Mouse (Mus musculus) G1E (cell line): ENCODE measurements around the gene Mpp6. TPM values are rescaled to one million over a fixed set of nuclear protein-coding genes. Genes with fewer than 3 reads are reported as not detected.
A peak's percentile ranks its signal among the peaks of the same experiment; 100 is the strongest.

ENCODE experiments used
- ATAC-seq: 2 replicates; pipeline ENCODE4 v1.8.0; 2016; ENCODE audit warnings: mild to moderate bottlenecking; ENCODE audit not compliant: insufficient number of reproducible peaks, poor library complexity, low FRiP score, severe bottlenecking; ENCODE audit errors: extremely low read depth
- DNase-seq: peaks from one replicate; pipeline ENCODE4 v3.0.0; 2012; ENCODE audit warnings: low spot score
- H3K27me3 ChIP-seq: 2 replicates; pipeline ENCODE4 v1.6.1; 2012; ENCODE audit warnings: mild to moderate bottlenecking, low read length, inconsistent platforms; ENCODE audit not compliant: insufficient read depth
- H3K36me3 ChIP-seq: replicated peaks from 2 replicates; pipeline ENCODE3; 2012; ENCODE audit warnings: mild to moderate bottlenecking, inconsistent platforms
- H3K4me1 ChIP-seq: 2 replicates; pipeline ENCODE4 v1.6.1; 2012; ENCODE audit warnings: low read depth, low read length, inconsistent platforms, mixed read lengths; ENCODE audit not compliant: insufficient read depth
- H3K4me3 ChIP-seq: 2 replicates; pipeline ENCODE4 v1.5.1; 2012; ENCODE audit warnings: low read depth, mild to moderate bottlenecking, inconsistent platforms, low read length, moderate library complexity, mixed read lengths
- H3K9me3 ChIP-seq: replicated peaks from 2 replicates; pipeline ENCODE4 v1.6.1; 2012; ENCODE audit warnings: inconsistent platforms
- CTCF ChIP-seq: IDR thresholded peaks from 2 replicates; pipeline ENCODE4 v1.5.1; 2012; ENCODE audit warnings: low read depth, low read length, inconsistent platforms, mixed read lengths
- GATA1 ChIP-seq: IDR thresholded peaks from 2 replicates; pipeline ENCODE4 v1.6.1; 2012; ENCODE audit warnings: borderline replicate concordance, low read length, inconsistent platforms, mixed read lengths
- GATA2 ChIP-seq: IDR thresholded peaks from 2 replicates; pipeline ENCODE4 v1.6.1; 2012; ENCODE audit warnings: low read depth, low read length, inconsistent platforms, borderline replicate concordance
- POLR2AphosphoS5 ChIP-seq: IDR thresholded peaks from 2 replicates; pipeline ENCODE4 v1.6.1; 2012; ENCODE audit warnings: low read depth, low read length, inconsistent platforms; ENCODE audit not compliant: insufficient replicate concordance
- TAL1 ChIP-seq: conservative IDR thresholded peaks from 2 replicates; pipeline ENCODE4 v1.6.1; 2012; ENCODE audit warnings: low read depth, low read length, inconsistent platforms, mixed read lengths
- polyA plus RNA-seq: library from polyadenylated mRNA; stranded (reverse); fragments of >175 nt; gene quantifications from 2 replicates; pipeline ENCODE4 v1.2.3, GENCODE M21; 2012
- total RNA-seq, 2 experiments: library from RNA; stranded (forward) in 1 of 2; stranded (reverse) in 1 of 2; fragments of 200-1000 nt in 1 of 2; fragments of >200 nt in 1 of 2; fragmentation: Nextera tagmentation in 1 of 2; gene quantifications; 2 replicates each; pipeline ENCODE4 v1.2.3; 2014 to 2017

The Mpp6 gene
- total and polyA plus RNA-seq, 3 experiments, result 18.3 to 164 (median 152) TPM

DNA sequence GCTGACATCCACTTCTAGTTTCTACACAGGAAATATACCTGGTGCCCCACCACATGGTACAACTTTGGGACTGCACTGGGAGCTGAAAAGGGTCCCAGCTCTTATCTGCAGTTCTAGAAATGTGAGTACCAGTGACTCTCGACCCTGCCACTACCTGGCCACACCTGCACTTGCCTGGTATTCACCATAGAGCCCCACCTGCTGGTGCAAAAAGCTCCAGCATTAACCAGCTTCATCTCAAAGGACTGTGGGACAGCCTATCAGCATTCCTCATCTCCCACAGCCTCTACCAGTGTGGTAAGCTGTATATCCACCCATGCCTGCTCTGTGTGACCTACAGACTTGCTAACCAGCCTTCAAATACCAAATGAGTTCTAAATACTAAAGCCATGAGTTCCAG is 122.9 kb downstream of the Mpp6 start:
- peaks cover 14% of the 10 kb centered on the region for H3K4me1 ChIP-seq
- ATAC-seq (no peak), DNase-seq (no peak)
- TF ChIP-seq GATA2 (no peak), GATA1 (no peak), TAL1 (no peak)
- H3K36me3 ChIP-seq, result no peaks in the 10 kb centered on the region
- H3K4me3 ChIP-seq, result no peak overlapping the region
- peaks cover 21% of the 10 kb centered on the region for H3K27me3 ChIP-seq
- no peaks in the 10 kb centered on the region for H3K9me3 ChIP-seq

GRCm38 (mm10) chr6:50237963-50238362 is 127.9 kb downstream of the Mpp6 start:
- H3K4me1 ChIP-seq, result peaks cover 58% of the 10 kb centered on the region
- DNase-seq (no peak), ATAC-seq (no peak)
- H3K36me3 ChIP-seq, result no peaks in the 10 kb centered on the region
- H3K27me3 ChIP-seq, result no peaks in the 10 kb centered on the region
- no peaks in the 10 kb centered on the region for H3K9me3 ChIP-seq
- no peak overlapping the region for H3K4me3 ChIP-seq
- TF ChIP-seq GATA1, result no peak
- TF ChIP-seq GATA2, result no peak
- no peak for TF ChIP-seq POLR2AphosphoS5
- no peak for TF ChIP-seq CTCF
- TF ChIP-seq TAL1, result no peak

DNA sequence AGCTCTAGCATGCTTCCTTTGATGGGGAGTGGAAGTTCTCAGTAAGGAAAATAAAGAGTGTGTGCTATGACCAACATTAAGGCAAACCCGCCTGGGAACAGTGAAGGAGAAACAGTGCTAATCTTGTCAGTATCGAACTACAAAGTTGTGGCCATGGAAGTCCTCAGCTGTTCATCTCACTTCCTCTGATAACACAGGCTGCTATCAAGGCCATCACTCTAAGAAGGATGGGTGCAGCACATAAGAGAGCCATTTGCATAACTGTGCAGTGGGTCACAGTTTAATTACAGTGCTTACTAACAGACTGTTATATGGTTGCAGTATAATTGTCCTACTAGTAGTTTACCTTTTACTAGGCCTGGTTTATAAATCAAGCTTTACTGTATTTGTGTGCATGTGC is 129.9 kb downstream of the Mpp6 start:
- ATAC-seq (peak; percentile 36), DNase-seq (no peak)
- Histone ChIP-seq H3K36me3 (no peaks in the 10 kb centered on the region), H3K4me3 (no peak overlapping the region; the same call in 1 of the 2 replicates), H3K27me3 (no peaks in the 10 kb centered on the region), H3K9me3 (no peaks in the 10 kb centered on the region), H3K4me1 (peaks cover 72% of the 10 kb centered on the region)
- TF ChIP-seq CTCF, result no peak
- TF ChIP-seq GATA2, result no peak
- TF ChIP-seq POLR2AphosphoS5, result no peak
- TF ChIP-seq GATA1, result no peak
- no peak for TF ChIP-seq TAL1

- Histone ChIP-seq H3K27me3 (no peaks in the 10 kb centered on the region), H3K9me3 (no peaks in the 10 kb centered on the region), H3K4me1 (peaks cover 76% of the 10 kb centered on the region), H3K36me3 (no peaks in the 10 kb centered on the region), H3K4me3 (no peak overlapping the region; the same call in 1 of the 2 replicates)
- TF ChIP-seq CTCF (no peak), TAL1 (peak; percentile 82), GATA2 (no peak)
- DNase-seq (peak; percentile 36), ATAC-seq (peak; percentile 54)
These were observed 130.4 kb downstream of the Mpp6 start for GRCm38 (mm10) chr6:50240437-50240836.

- Histone ChIP-seq H3K36me3 (no peaks in the 10 kb centered on the region), H3K27me3 (peaks cover 2% of the 10 kb centered on the region; the same call in 1 of the 2 replicates), H3K4me3 (peak overlapping the region; percentile 3; the same call in 1 of the 2 replicates), H3K4me1 (peaks cover 89% of the 10 kb centered on the region), H3K9me3 (no peaks in the 10 kb centered on the region)
- DNase-seq, result peak; percentile 48
- TF ChIP-seq GATA2 (0 out of 2 replicates have a peak, but pooled peaks have one; percentile 10), CTCF (no peak), TAL1 (peak; percentile 95)
- ATAC-seq, result peak; percentile 74
These were observed 134.1 kb downstream of the Mpp6 start for GRCm38 (mm10) chr6:50244126-50244525.

- Histone ChIP-seq H3K4me1 (peaks cover 80% of the 10 kb centered on the region), H3K36me3 (no peaks in the 10 kb centered on the region), H3K4me3 (no peak overlapping the region; the same call in 1 of the 2 replicates), H3K9me3 (no peaks in the 10 kb centered on the region), H3K27me3 (peaks cover 2% of the 10 kb centered on the region; the same call in 1 of the 2 replicates)
- ATAC-seq, result no peak
- TF ChIP-seq POLR2AphosphoS5 (no peak), TAL1 (no peak), GATA2 (no peak), GATA1 (no peak), CTCF (no peak)
- DNase-seq, result no peak
These were observed 134.9 kb downstream of the Mpp6 start for GRCm38 (mm10) chr6:50244967-50245366.

DNA sequence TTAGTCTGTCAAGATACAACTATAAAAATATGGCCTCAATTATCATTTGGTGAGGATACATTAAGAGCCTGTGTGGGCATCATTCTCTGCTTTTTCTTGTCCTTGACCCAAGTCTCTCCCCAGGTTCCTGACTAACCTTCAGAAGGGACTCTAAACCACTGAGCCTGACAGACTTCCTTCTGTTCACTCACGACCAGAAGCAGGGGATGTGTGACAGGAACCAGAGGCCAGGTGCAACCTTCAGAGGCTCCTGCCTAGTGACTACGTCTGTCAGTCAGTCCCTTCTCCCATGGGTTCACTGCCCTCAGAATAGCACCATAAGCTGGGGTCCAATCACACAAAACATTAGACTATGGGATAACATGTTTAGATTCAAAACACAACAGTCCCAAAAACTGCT is 137.3 kb downstream of the Mpp6 start:
- Histone ChIP-seq H3K4me3 (no peak overlapping the region), H3K9me3 (no peaks in the 10 kb centered on the region), H3K36me3 (no peaks in the 10 kb centered on the region), H3K27me3 (peaks cover 2% of the 10 kb centered on the region; the same call in 1 of the 2 replicates), H3K4me1 (peaks cover 61% of the 10 kb centered on the region)
- DNase-seq (no peak), ATAC-seq (no peak)
- TF ChIP-seq POLR2AphosphoS5 (no peak), CTCF (no peak), GATA1 (no peak), TAL1 (no peak), GATA2 (no peak)
